8 mouse cellular contexts compared by ENCODE assay signal in genomic region chr7:79721386-79721977, GRCm38 (mm10). TPM values are rescaled to one million over a fixed set of nuclear protein-coding genes. Genes with fewer than 3 reads are reported as not detected.
DNase-seq lines count a peak whose midpoint lies in the region; ATAC-seq and TF ChIP-seq lines count a peak whose summit lies in the region.

No protein-coding gene starts in this region.

- intact Hi-C loops in heart, postnatal 36 days (cut with DNase I), result no loop called here
- intact Hi-C loops in left cerebral cortex, postnatal 25 days (cut with DNase I), result no loop called here

- DNase-seq in spleen, adult 2 months (ENCODE audit: low read depth in 1 of 2, low spot score in 2 of 2), result peak in 1 of 2 experiments; percentile 16
- DNase-seq in spleen, adult 12 weeks (ENCODE audit: low spot score), result no peak
- DNase-seq in heart, postnatal 36 days, result peak; percentile 65 to 68
- peak; percentile 39 to 49 for DNase-seq in left cerebral cortex, postnatal 25 days (ENCODE audit: low spot score in 2 of 2)
- DNase-seq in right cerebral cortex, adult 2 months (ENCODE audit: low spot score in 2 of 2), result peak; percentile 30 to 50
- no peak for DNase-seq in cerebellum, adult 9-11 months

- peaks cover 5% of the 10 kb centered on the region; the same call in 1 of the 2 replicates for H3K27me3 ChIP-seq in spleen, adult 2 months (ENCODE audit: control insufficient read depth, insufficient read depth, low read length)
- peaks cover 61% of the 10 kb centered on the region for H3K27me3 ChIP-seq in forebrain, embryonic 12.5 days

- no peak for TF ChIP-seq CTCF in spleen, adult 2 months (IDR thresholded peaks at IDR 0.05; ENCODE audit: extremely low read depth, insufficient read depth, insufficient read length, insufficient replicate concordance)

- ATAC-seq in forebrain, embryonic 12.5 days (ENCODE audit: low FRiP score), result peak; percentile 79

- TF ChIP-seq POLR2A in spleen, adult 2 months (IDR thresholded peaks at IDR 0.05; ENCODE audit: low read depth, low read length), result no peak

- H3K4me2 ChIP-seq in forebrain, embryonic 12.5 days, result peak overlapping the region; percentile 79

- H3K4me1 ChIP-seq in spleen, adult 2 months (ENCODE audit: control insufficient read depth, insufficient read depth, insufficient read length), result no peaks in the 10 kb centered on the region; the same call in 1 of the 2 replicates
- peaks cover 8% of the 10 kb centered on the region; the same call in 1 of the 2 replicates for H3K4me1 ChIP-seq in forebrain, embryonic 12.5 days

- H3K9me3 ChIP-seq in forebrain, embryonic 12.5 days, result no peaks in the 10 kb centered on the region

- 2% methylated on average over 48 of the region's 48 CpGs for WGBS in spleen, adult 2 months
- under 1% methylated on average over 48 of the region's 48 CpGs for WGBS in forebrain, embryonic 12.5 days
- 2% methylated on average over 48 of the region's 48 CpGs for WGBS in macrophage (ENCODE audit: missing documents)

- H3K36me3 ChIP-seq in spleen, adult 2 months (ENCODE audit: control insufficient read depth, insufficient read depth, low read length), result no peaks in the 10 kb centered on the region
- H3K36me3 ChIP-seq in forebrain, embryonic 12.5 days (replicated peaks), result no peaks in the 10 kb centered on the region
- no peaks in the 10 kb centered on the region for H3K36me3 ChIP-seq in macrophage (ENCODE audit: inconsistent target)

- H3K9ac ChIP-seq in forebrain, embryonic 12.5 days, result peak overlapping the region; percentile 61

- peak overlapping the region; percentile 18; the same call in 1 of the 2 replicates for H3K27ac ChIP-seq in spleen, adult 2 months (ENCODE audit: insufficient read depth, low read length)
- H3K27ac ChIP-seq in forebrain, embryonic 12.5 days, result no peak overlapping the region
- H3K27ac ChIP-seq in macrophage, result no peak overlapping the region

- peak overlapping the region; percentile 55 for H3K4me3 ChIP-seq in spleen, adult 2 months (ENCODE audit: extremely low read depth, insufficient read depth, insufficient read length)
- H3K4me3 ChIP-seq in forebrain, embryonic 12.5 days (replicated peaks), result peak overlapping the region; percentile 55
- peak overlapping the region; percentile 15; the same call in 1 of the 2 replicates for H3K4me3 ChIP-seq in macrophage (ENCODE audit: inconsistent target)

- H3K79me2 ChIP-seq in macrophage (ENCODE audit: inconsistent target), result no peaks in the 10 kb centered on the region

RNA-seq across cellular contexts. Expression of gene Kif7, which starts 6.0 kb away (rescaled TPM):
- 0.98 and 1.4 TPM in 2 replicates for polyA plus RNA-seq in spleen, adult 2 months (2012; rRNA removed)
- 7.0 and 7.7 TPM in 2 replicates for polyA plus RNA-seq in forebrain, embryonic 12.5 days (2016; fragmentation: Nextera tagmentation; extraction: Ambion mirVana)
- 1 to 10 TPM; 1.4 to 2.0 TPM for total RNA-seq in heart, postnatal 36 days (2021)
- 1 to 10 TPM; 1.1 to 1.7 TPM for total RNA-seq in left cerebral cortex, postnatal 25 days (2021)
- total RNA-seq in macrophage (2018; cell fraction: chromatin; rRNA removed), result 1 to 10 TPM in 15 of 26 experiments, under 1 TPM in 10, not detected in 1; 0.29 to 5.0 (median 1.1) TPM
- total RNA-seq in macrophage (2018; cell fraction: cytosol; rRNA removed), result under 1 TPM; 0.08 to 0.74 (median 0.29) TPM
- total RNA-seq in macrophage (2018; cell fraction: nucleus; rRNA removed), result 1 to 10 TPM in 7 of 26 experiments, under 1 TPM in 18, not detected in 1; 0.06 to 4.6 (median 0.51) TPM
- polyA plus RNA-seq in macrophage (2018), result 0.44 to 1.3 TPM (median 0.49 TPM) in 3 replicates

RNA-seq across cellular contexts. Expression of gene Plin1, which starts 11.2 kb away (rescaled TPM):
- polyA plus RNA-seq in spleen, adult 2 months (2012; rRNA removed), result 3.9 and 5.2 TPM in 2 replicates
- polyA plus RNA-seq in forebrain, embryonic 12.5 days (2016; fragmentation: Nextera tagmentation; extraction: Ambion mirVana), result 0.13 TPM in 1 of 2 replicates, not detected in the other
- 10 to 100 TPM in 1 of 2 experiments, 1 to 10 TPM in 1; 2.2 to 12.4 TPM for total RNA-seq in heart, postnatal 36 days (2021)
- total RNA-seq in left cerebral cortex, postnatal 25 days (2021), result not detected
- total RNA-seq in macrophage (2018; cell fraction: chromatin; rRNA removed), result not detected
- total RNA-seq in macrophage (2018; cell fraction: cytosol; rRNA removed), result not detected
- total RNA-seq in macrophage (2018; cell fraction: nucleus; rRNA removed), result not detected
- polyA plus RNA-seq in macrophage (2018), result not detected in 3 replicates

RNA-seq across cellular contexts. Expression of gene Pex11a, which starts 21.4 kb away (rescaled TPM):
- polyA plus RNA-seq in spleen, adult 2 months (2012; rRNA removed), result 1.7 and 2.7 TPM in 2 replicates
- polyA plus RNA-seq in forebrain, embryonic 12.5 days (2016; fragmentation: Nextera tagmentation; extraction: Ambion mirVana), result 9.4 and 9.5 TPM in 2 replicates
- 10 to 100 TPM; 17.1 to 17.4 TPM for total RNA-seq in heart, postnatal 36 days (2021)
- 1 to 10 TPM; 9.4 to 9.8 TPM for total RNA-seq in left cerebral cortex, postnatal 25 days (2021)
- total RNA-seq in macrophage (2018; cell fraction: chromatin; rRNA removed), result 10 to 100 TPM in 2 of 26 experiments, 1 to 10 TPM in 24; 1.1 to 14.3 (median 4.4) TPM
- 1 to 10 TPM; 2.2 to 5.5 (median 4.9) TPM for total RNA-seq in macrophage (2018; cell fraction: cytosol; rRNA removed)
- total RNA-seq in macrophage (2018; cell fraction: nucleus; rRNA removed), result 10 to 100 TPM in 3 of 26 experiments, 1 to 10 TPM in 23; 2.7 to 12.1 (median 6.8) TPM
- polyA plus RNA-seq in macrophage (2018), result 5.4 to 5.6 TPM (median 5.5 TPM) in 3 replicates

RNA-seq across cellular contexts. Expression of gene Wdr93, which starts 21.5 kb away (rescaled TPM):
- polyA plus RNA-seq in spleen, adult 2 months (2012; rRNA removed), result not detected in 2 replicates
- 0.14 and 0.24 TPM in 2 replicates for polyA plus RNA-seq in forebrain, embryonic 12.5 days (2016; fragmentation: Nextera tagmentation; extraction: Ambion mirVana)
- under 1 TPM in 1 of 2 experiments, not detected in 1; 0.14 TPM for total RNA-seq in heart, postnatal 36 days (2021)
- under 1 TPM in 1 of 2 experiments, not detected in 1; 0.25 TPM for total RNA-seq in left cerebral cortex, postnatal 25 days (2021)
- under 1 TPM in 11 of 26 experiments, not detected in 15; 0.29 to 0.99 (median 0.47) TPM for total RNA-seq in macrophage (2018; cell fraction: chromatin; rRNA removed)
- under 1 TPM in 15 of 26 experiments, not detected in 11; 0.04 to 0.15 (median 0.07) TPM for total RNA-seq in macrophage (2018; cell fraction: cytosol; rRNA removed)
- under 1 TPM in 6 of 26 experiments, not detected in 20; 0.20 to 0.50 (median 0.31) TPM for total RNA-seq in macrophage (2018; cell fraction: nucleus; rRNA removed)
- polyA plus RNA-seq in macrophage (2018), result 0.06 TPM in 1 of 3 replicates, not detected in the others

Comparison
In these comparisons a context has a peak if more than half of its experiments do, and no peak if none do; other contexts are left out.
1. DNase-seq: peak in heart, postnatal 36 days (2 of 2), left cerebral cortex, postnatal 25 days (2 of 2) and right cerebral cortex, adult 2 months (2 of 2); none in spleen, adult 12 weeks (single experiment) and cerebellum, adult 9-11 months (single experiment).
2. Peak in every context shown above with its lines, with median percentiles within 50 percentile points of each other: H3K4me3 ChIP-seq.